Mouse (Mus musculus) subcutaneous adipose tissue, adult 2 months (tissue): ENCODE data around the gene Cd33. TPM values are rescaled to one million over a fixed set of nuclear protein-coding genes. Genes with fewer than 3 reads are reported as not detected.

Experiments
- polyA plus RNA-seq: library from polyadenylated mRNA; depleted of rRNA; stranded (reverse); fragments of >200 nt; gene quantifications from 2 replicates; pipeline ENCODE4 v1.2.3, GENCODE M21; 2012; ENCODE audit warnings: low replicate concordance; rRNA removed

The Cd33 gene
- 12.5 and 12.7 TPM in 2 replicates for polyA plus RNA-seq

DNA sequence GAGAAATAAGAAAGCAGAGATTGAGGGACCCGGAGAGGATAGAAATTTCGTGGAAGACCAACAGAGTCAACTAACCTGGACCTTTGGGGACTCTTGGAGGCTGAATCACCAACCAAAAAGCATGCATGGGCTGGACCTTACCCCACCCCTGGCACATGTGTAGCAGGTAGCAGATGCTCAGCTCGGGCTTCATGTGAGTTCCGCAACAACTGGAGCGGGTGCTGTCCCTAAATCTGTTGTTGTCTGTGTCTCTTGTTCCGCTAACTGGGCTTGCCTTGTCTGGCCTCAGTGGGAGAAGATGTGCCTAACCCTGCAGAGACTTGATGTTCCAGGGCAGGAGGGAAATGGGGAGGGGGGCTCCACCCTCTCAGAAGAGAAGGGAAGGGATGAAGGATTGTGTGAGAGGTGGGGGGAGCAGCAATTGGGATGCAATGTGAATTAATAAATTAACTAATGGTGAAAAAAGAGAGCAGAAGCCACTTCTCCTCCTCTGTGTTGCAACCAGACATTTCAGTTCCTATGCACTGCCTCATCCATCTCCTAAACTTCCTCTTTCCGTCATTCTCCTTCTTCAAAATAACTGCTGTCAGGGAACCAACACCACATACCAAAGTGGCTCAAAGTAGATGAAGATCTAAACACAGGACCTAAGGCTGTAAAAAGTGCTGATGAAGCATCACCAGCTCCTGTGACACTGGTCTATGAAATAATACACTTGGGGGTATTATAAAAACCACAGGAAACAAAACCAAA lies at the start of gene Cd33:
Gene Cd33, minus strand, starts transcription at position 204 of the 753 bp plus-strand sequence.

GRCm38 (mm10) chr7:43579440-43580171 lies 35.4 kb upstream of the Cd33 start, which contains the start of gene Zfp719:
Gene Zfp719, plus strand, starts transcription at chr7:43579610.

GRCm38 (mm10) chr7:43562006-43562633 lies 17.9 kb upstream of the Cd33 start, which contains the start of gene Zfp658:
Gene Zfp658, plus strand, starts transcription at chr7:43562256.

GRCm38 (mm10) chr7:43489631-43490125 lies 54.5 kb downstream of the Cd33 start, which contains the start of gene Iglon5:
Gene Iglon5, minus strand, starts transcription at chr7:43490075.

Other genes with a start within 250 kb of the Cd33 start
- 4.9 and 8.0 TPM in 2 replicates for gene Zfp715, start 231.1 kb downstream of the Cd33 start, polyA plus RNA-seq
- 0.79 and 5.1 TPM in 2 replicates for gene Siglecf, start 193.1 kb downstream of the Cd33 start, polyA plus RNA-seq
- 2.5 and 6.0 TPM in 2 replicates for gene Siglecg, start 136.2 kb downstream of the Cd33 start, polyA plus RNA-seq
- gene Lim2, start 116.8 kb downstream of the Cd33 start, polyA plus RNA-seq = not detected in 2 replicates
- gene Nkg7, start 107.4 kb downstream of the Cd33 start, polyA plus RNA-seq = 7.3 and 21.1 TPM in 2 replicates
- not detected in 2 replicates for gene Cldnd2, start 103.6 kb downstream of the Cd33 start, polyA plus RNA-seq
- gene Etfb, start 100.3 kb downstream of the Cd33 start, polyA plus RNA-seq = 222 and 365 TPM in 2 replicates
- 4.5 and 4.8 TPM in 2 replicates for gene Gm45233, start 100.3 kb downstream of the Cd33 start, polyA plus RNA-seq
- 8.1 and 9.4 TPM in 2 replicates for gene Vsig10l, start 81.3 kb downstream of the Cd33 start, polyA plus RNA-seq
- 4.6 and 8.8 TPM in 2 replicates for gene Iglon5, start 54.4 kb downstream of the Cd33 start, polyA plus RNA-seq
- not detected in 2 replicates for gene 4931406B18Rik, start 38.5 kb downstream of the Cd33 start, polyA plus RNA-seq
- gene Zfp658, start 17.8 kb upstream of the Cd33 start, polyA plus RNA-seq = 1.6 and 2.8 TPM in 2 replicates
- gene Zfp719, start 35.2 kb upstream of the Cd33 start, polyA plus RNA-seq = 2.0 and 4.1 TPM in 2 replicates
- gene Zfp819, start 62.7 kb upstream of the Cd33 start, polyA plus RNA-seq = 0.24 TPM in 1 of 2 replicates, not detected in the other
- not detected in 2 replicates for gene Ceacam18, start 90.3 kb upstream of the Cd33 start, polyA plus RNA-seq
- gene Siglece, start 115.7 kb upstream of the Cd33 start, polyA plus RNA-seq = 3.0 and 8.5 TPM in 2 replicates
- gene Ctu1, start 127.6 kb upstream of the Cd33 start, polyA plus RNA-seq = 7.1 and 16.3 TPM in 2 replicates
- gene Klk14, start 146.0 kb upstream of the Cd33 start, polyA plus RNA-seq = 0.11 and 0.13 TPM in 2 replicates
- 0.12 and 0.14 TPM in 2 replicates for gene Klk13, start 168.1 kb upstream of the Cd33 start, polyA plus RNA-seq
- not detected in 2 replicates for gene Klk12, start 224.5 kb upstream of the Cd33 start, polyA plus RNA-seq
- 1.2 TPM in 1 of 2 replicates, not detected in the other for gene Klk11, start 230.2 kb upstream of the Cd33 start, polyA plus RNA-seq
- gene Klk10, start 236.6 kb upstream of the Cd33 start, polyA plus RNA-seq = 1.3 and 6.0 TPM in 2 replicates
- gene Klk9, start 247.5 kb upstream of the Cd33 start, polyA plus RNA-seq = not detected in 2 replicates